Mouse (Mus musculus) small intestine, adult 2 months (tissue): ENCODE results near the gene Dbp.

Experiments
- CTCF ChIP-seq: fragments of 200-500 bp; IDR thresholded peaks from 2 replicates; pipeline ENCODE4 v1.5.1; 2012; ENCODE audit warnings: low read depth, mild to moderate bottlenecking, control low read depth, inconsistent platforms, low read length, moderate library complexity, mixed read lengths; ENCODE audit not compliant: insufficient replicate concordance, insufficient read length; ENCODE audit errors: extremely low read depth
- POLR2A ChIP-seq: fragments of 200-500 bp; IDR thresholded peaks from 2 replicates; pipeline ENCODE4 v1.6.1; 2012; ENCODE audit warnings: low read depth, mild to moderate bottlenecking, control low read depth, inconsistent platforms, low read length, moderate library complexity

DNA sequence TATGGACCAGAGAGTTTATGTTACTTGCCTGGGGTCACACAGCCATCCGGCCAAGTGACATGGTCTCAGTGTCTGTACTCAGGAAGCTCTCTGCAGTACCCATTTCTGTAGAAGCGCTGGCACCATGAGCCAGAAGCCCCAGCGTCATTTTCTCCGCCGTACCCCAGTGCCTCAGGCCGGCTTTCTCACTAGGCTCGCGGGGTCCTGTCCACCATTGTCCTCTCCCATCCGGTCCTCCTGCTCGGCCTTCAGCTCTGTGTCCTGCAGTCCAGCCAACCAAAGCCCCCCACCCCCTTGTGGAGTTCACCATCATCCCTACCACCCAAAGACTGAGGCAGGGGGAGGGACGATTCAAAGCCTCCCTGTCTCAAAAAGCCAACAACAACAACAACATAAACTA lies 3.3 kb upstream of the Dbp start:
- no peak for TF ChIP-seq CTCF
- no peak for TF ChIP-seq POLR2A
